Mouse (Mus musculus): ENCODE measurements at regions not wholly inside any gene's neighbourhood (a gene's known extent, or its start where the extent isn't known, plus 50 kb on each side); places are given as distances from the start of the nearest gene placed in this dataset.

- no peak overlapping the region for H3K9ac ChIP-seq (replicated peaks; ENCODE audit: low read length, poor library complexity, severe bottlenecking)
- whole genome bisulfite sequencing, result 91% methylated on average over 6 of the region's 6 CpGs
- H3K9me3 ChIP-seq (ENCODE audit: low read length), result no peaks in the 10 kb centered on the region
- no peaks in the 10 kb centered on the region for H3K27me3 ChIP-seq (ENCODE audit: insufficient read depth, low read length)
- H3K27ac ChIP-seq (ENCODE audit: low read depth, low read length), result no peak overlapping the region
- H3K4me3 ChIP-seq (ENCODE audit: low read depth, low read length), result no peak overlapping the region
- H3K4me2 ChIP-seq (ENCODE audit: low read depth, low read length, poor library complexity, severe bottlenecking), result no peak overlapping the region
- DNase-seq (ENCODE audit: low spot score), result no peak
- ATAC-seq (ENCODE audit: low FRiP score), result no peak
- TF ChIP-seq CTCF (IDR thresholded peaks at IDR 0.05), result no peak
- no peaks in the 10 kb centered on the region for H3K36me3 ChIP-seq (ENCODE audit: insufficient read depth, low read length)
- H3K4me1 ChIP-seq (ENCODE audit: insufficient read depth, low read length), result no peaks in the 10 kb centered on the region
Measured at GRCm38 (mm10) chr13:92987691-92988090, 143.1 kb downstream of the Mtx3 start.

GRCm38 (mm10) chr13:92988600-92988999, 144.0 kb downstream of the Mtx3 start:
- Histone ChIP-seq H3K4me1 (ENCODE audit: insufficient read depth, low read length) (no peaks in the 10 kb centered on the region), H3K9me3 (ENCODE audit: low read length) (no peaks in the 10 kb centered on the region), H3K36me3 (ENCODE audit: insufficient read depth, low read length) (no peaks in the 10 kb centered on the region), H3K9ac (replicated peaks; ENCODE audit: low read length, poor library complexity, severe bottlenecking) (no peak overlapping the region), H3K27ac (ENCODE audit: low read depth, low read length) (no peak overlapping the region), H3K4me2 (ENCODE audit: low read depth, low read length, poor library complexity, severe bottlenecking) (no peak overlapping the region), H3K27me3 (ENCODE audit: insufficient read depth, low read length) (no peaks in the 10 kb centered on the region), H3K4me3 (ENCODE audit: low read depth, low read length) (no peak overlapping the region)
- DNase-seq (ENCODE audit: low spot score) (no peak), ATAC-seq (ENCODE audit: low FRiP score) (no peak)
- no peak for TF ChIP-seq CTCF (IDR thresholded peaks at IDR 0.05)
- 73% methylated on average over 9 of the region's 9 CpGs for WGBS

GRCm38 (mm10) chr13:92990316-92991206, 146.0 kb downstream of the Mtx3 start:
- ATAC-seq (ENCODE audit: low FRiP score) (no peak), DNase-seq (ENCODE audit: low spot score) (no peak)
- Histone ChIP-seq H3K27me3 (ENCODE audit: insufficient read depth, low read length) (no peaks in the 10 kb centered on the region), H3K9ac (replicated peaks; ENCODE audit: low read length, poor library complexity, severe bottlenecking) (no peak overlapping the region), H3K4me2 (ENCODE audit: low read depth, low read length, poor library complexity, severe bottlenecking) (no peak overlapping the region), H3K4me3 (ENCODE audit: low read depth, low read length) (no peak overlapping the region), H3K4me1 (ENCODE audit: insufficient read depth, low read length) (no peaks in the 10 kb centered on the region), H3K9me3 (ENCODE audit: low read length) (no peaks in the 10 kb centered on the region), H3K27ac (ENCODE audit: low read depth, low read length) (no peak overlapping the region), H3K36me3 (ENCODE audit: insufficient read depth, low read length) (no peaks in the 10 kb centered on the region)
- TF ChIP-seq CTCF (IDR thresholded peaks at IDR 0.05), result no peak
- 88% methylated on average over 14 of the region's 14 CpGs for WGBS
